Mouse (Mus musculus): ENCODE measurements at regions not wholly inside any gene's neighbourhood (a gene's known extent, or its start where the extent isn't known, plus 50 kb on each side); places are given as distances from the start of the nearest gene placed in this dataset.

GRCm38 (mm10) chr16:9149209-9150135 is 319.6 kb downstream of the 1810013L24Rik start:
- ATAC-seq (ENCODE audit: insufficient number of reproducible peaks, insufficient read depth, low FRiP score, low read depth): no peak
- H3K4me1 ChIP-seq (ENCODE audit: control insufficient read depth, insufficient read depth, low read length): no peaks in the 10 kb centered on the region
- no peak overlapping the region for H3K9ac ChIP-seq (replicated peaks; ENCODE audit: low read depth, low read length)
- 57% methylated on average over 8 of the region's 8 CpGs for WGBS
- H3K27me3 ChIP-seq (ENCODE audit: control insufficient read depth, insufficient read depth, low read length): no peaks in the 10 kb centered on the region
- H3K4me2 ChIP-seq (replicated peaks; ENCODE audit: low read depth, low read length): no peak overlapping the region
- H3K4me3 ChIP-seq (ENCODE audit: low read depth, low read length): no peak overlapping the region
- H3K36me3 ChIP-seq (ENCODE audit: control insufficient read depth, insufficient read depth, low read length): no peaks in the 10 kb centered on the region
- H3K9me3 ChIP-seq (ENCODE audit: control insufficient read depth, low read depth, low read length): no peaks in the 10 kb centered on the region
- no peak overlapping the region for H3K27ac ChIP-seq (ENCODE audit: low read length)

GRCm38 (mm10) chr16:9151936-9152335 is 322.0 kb downstream of the 1810013L24Rik start:
- ATAC-seq (ENCODE audit: insufficient number of reproducible peaks, insufficient read depth, low FRiP score, low read depth): no peak
- H3K4me2 ChIP-seq (replicated peaks; ENCODE audit: low read depth, low read length): no peak overlapping the region
- H3K9ac ChIP-seq (replicated peaks; ENCODE audit: low read depth, low read length): no peak overlapping the region
- no peaks in the 10 kb centered on the region for H3K27me3 ChIP-seq (ENCODE audit: control insufficient read depth, insufficient read depth, low read length)
- H3K36me3 ChIP-seq (ENCODE audit: control insufficient read depth, insufficient read depth, low read length): no peaks in the 10 kb centered on the region
- H3K4me3 ChIP-seq (ENCODE audit: low read depth, low read length): no peak overlapping the region
- no peak overlapping the region for H3K27ac ChIP-seq (ENCODE audit: low read length)
- no peaks in the 10 kb centered on the region for H3K4me1 ChIP-seq (ENCODE audit: control insufficient read depth, insufficient read depth, low read length)
- 68% methylated on average over 4 of the region's 4 CpGs for WGBS
- no peaks in the 10 kb centered on the region for H3K9me3 ChIP-seq (ENCODE audit: control insufficient read depth, low read depth, low read length)

- Histone ChIP-seq H3K9me3 (ENCODE audit: control insufficient read depth, low read depth, low read length) (no peaks in the 10 kb centered on the region), H3K9ac (replicated peaks; ENCODE audit: low read depth, low read length) (no peak overlapping the region), H3K4me1 (ENCODE audit: control insufficient read depth, insufficient read depth, low read length) (no peaks in the 10 kb centered on the region), H3K4me3 (ENCODE audit: low read depth, low read length) (no peak overlapping the region), H3K36me3 (ENCODE audit: control insufficient read depth, insufficient read depth, low read length) (no peaks in the 10 kb centered on the region), H3K27ac (ENCODE audit: low read length) (no peak overlapping the region), H3K27me3 (ENCODE audit: control insufficient read depth, insufficient read depth, low read length) (no peaks in the 10 kb centered on the region), H3K4me2 (replicated peaks; ENCODE audit: low read depth, low read length) (no peak overlapping the region)
- ATAC-seq (ENCODE audit: insufficient number of reproducible peaks, insufficient read depth, low FRiP score, low read depth): no peak
- WGBS: 87% methylated on average over 4 of the region's 4 CpGs
These were observed 323.6 kb downstream of the 1810013L24Rik start for GRCm38 (mm10) chr16:9153501-9153900.

- ATAC-seq (ENCODE audit: insufficient number of reproducible peaks, insufficient read depth, low FRiP score, low read depth): no peak
- Histone ChIP-seq H3K4me1 (ENCODE audit: control insufficient read depth, insufficient read depth, low read length) (no peaks in the 10 kb centered on the region), H3K4me2 (replicated peaks; ENCODE audit: low read depth, low read length) (no peak overlapping the region), H3K9ac (replicated peaks; ENCODE audit: low read depth, low read length) (no peak overlapping the region), H3K9me3 (ENCODE audit: control insufficient read depth, low read depth, low read length) (no peaks in the 10 kb centered on the region), H3K36me3 (ENCODE audit: control insufficient read depth, insufficient read depth, low read length) (no peaks in the 10 kb centered on the region), H3K4me3 (ENCODE audit: low read depth, low read length) (no peak overlapping the region), H3K27me3 (ENCODE audit: control insufficient read depth, insufficient read depth, low read length) (no peaks in the 10 kb centered on the region), H3K27ac (ENCODE audit: low read length) (no peak overlapping the region)
- WGBS: 73% methylated on average over 8 of the region's 8 CpGs
These were observed 335.9 kb downstream of the 1810013L24Rik start for GRCm38 (mm10) chr16:9165763-9166310.

GRCm38 (mm10) chr16:9176402-9176801 is 346.5 kb downstream of the 1810013L24Rik start:
- Histone ChIP-seq H3K4me3 (ENCODE audit: low read depth, low read length) (no peak overlapping the region), H3K4me2 (replicated peaks; ENCODE audit: low read depth, low read length) (no peak overlapping the region), H3K27ac (ENCODE audit: low read length) (no peak overlapping the region), H3K27me3 (ENCODE audit: control insufficient read depth, insufficient read depth, low read length) (no peaks in the 10 kb centered on the region), H3K4me1 (ENCODE audit: control insufficient read depth, insufficient read depth, low read length) (no peaks in the 10 kb centered on the region), H3K9ac (replicated peaks; ENCODE audit: low read depth, low read length) (no peak overlapping the region), H3K36me3 (ENCODE audit: control insufficient read depth, insufficient read depth, low read length) (no peaks in the 10 kb centered on the region), H3K9me3 (ENCODE audit: control insufficient read depth, low read depth, low read length) (no peaks in the 10 kb centered on the region)
- no peak for ATAC-seq (ENCODE audit: insufficient number of reproducible peaks, insufficient read depth, low FRiP score, low read depth)
- WGBS: 52% methylated on average over 3 of the region's 3 CpGs

- H3K27ac ChIP-seq (ENCODE audit: low read length): no peak overlapping the region
- no peak overlapping the region for H3K4me3 ChIP-seq (ENCODE audit: low read depth, low read length)
- H3K9me3 ChIP-seq (ENCODE audit: control insufficient read depth, low read depth, low read length): no peaks in the 10 kb centered on the region
- ATAC-seq (ENCODE audit: insufficient number of reproducible peaks, insufficient read depth, low FRiP score, low read depth): no peak
- no peaks in the 10 kb centered on the region for H3K27me3 ChIP-seq (ENCODE audit: control insufficient read depth, insufficient read depth, low read length)
- H3K9ac ChIP-seq (replicated peaks; ENCODE audit: low read depth, low read length): no peak overlapping the region
- H3K36me3 ChIP-seq (ENCODE audit: control insufficient read depth, insufficient read depth, low read length): no peaks in the 10 kb centered on the region
- no peak overlapping the region for H3K4me2 ChIP-seq (replicated peaks; ENCODE audit: low read depth, low read length)
- 38% methylated on average over 13 of the region's 13 CpGs for WGBS
- H3K4me1 ChIP-seq (ENCODE audit: control insufficient read depth, insufficient read depth, low read length): no peaks in the 10 kb centered on the region
These were observed 365.9 kb downstream of the 1810013L24Rik start for GRCm38 (mm10) chr16:9195821-9196220.

GRCm38 (mm10) chr16:9198903-9199532 is 369.1 kb downstream of the 1810013L24Rik start:
- Histone ChIP-seq H3K27me3 (ENCODE audit: control insufficient read depth, insufficient read depth, low read length) (no peaks in the 10 kb centered on the region), H3K4me1 (ENCODE audit: control insufficient read depth, insufficient read depth, low read length) (no peaks in the 10 kb centered on the region), H3K9me3 (ENCODE audit: control insufficient read depth, low read depth, low read length) (no peaks in the 10 kb centered on the region), H3K27ac (ENCODE audit: low read length) (no peak overlapping the region), H3K9ac (replicated peaks; ENCODE audit: low read depth, low read length) (no peak overlapping the region), H3K4me2 (replicated peaks; ENCODE audit: low read depth, low read length) (no peak overlapping the region), H3K4me3 (ENCODE audit: low read depth, low read length) (no peak overlapping the region), H3K36me3 (ENCODE audit: control insufficient read depth, insufficient read depth, low read length) (no peaks in the 10 kb centered on the region)
- 86% methylated on average over 1 of the region's 1 CpGs for WGBS
- ATAC-seq (ENCODE audit: insufficient number of reproducible peaks, insufficient read depth, low FRiP score, low read depth): no peak

- Histone ChIP-seq H3K4me2 (replicated peaks; ENCODE audit: low read depth, low read length) (no peak overlapping the region), H3K36me3 (ENCODE audit: control insufficient read depth, insufficient read depth, low read length) (no peaks in the 10 kb centered on the region), H3K9ac (replicated peaks; ENCODE audit: low read depth, low read length) (no peak overlapping the region), H3K9me3 (ENCODE audit: control insufficient read depth, low read depth, low read length) (no peaks in the 10 kb centered on the region), H3K27ac (ENCODE audit: low read length) (no peak overlapping the region), H3K27me3 (ENCODE audit: control insufficient read depth, insufficient read depth, low read length) (no peaks in the 10 kb centered on the region), H3K4me3 (ENCODE audit: low read depth, low read length) (no peak overlapping the region), H3K4me1 (ENCODE audit: control insufficient read depth, insufficient read depth, low read length) (no peaks in the 10 kb centered on the region)
- WGBS: 80% methylated on average over 4 of the region's 4 CpGs
- ATAC-seq (ENCODE audit: insufficient number of reproducible peaks, insufficient read depth, low FRiP score, low read depth): no peak
These were observed 378.7 kb downstream of the 1810013L24Rik start for GRCm38 (mm10) chr16:9208602-9209001.

Measured in stomach, embryonic 14.5 days (tissue).